Mouse (Mus musculus) lung, postnatal 25 days (tissue): ENCODE measurements around the gene Cript.
"Not testable (repeated sequence)": the region's sequence is repeated elsewhere in the genome, so short reads cannot be mapped to it uniquely, and the experiment has no call there.

Experiments
- DNase-seq: peaks from one replicate; pipeline ENCODE4 v3.0.0; 2022; ENCODE audit warnings: low spot score

Cript gene

DNA sequence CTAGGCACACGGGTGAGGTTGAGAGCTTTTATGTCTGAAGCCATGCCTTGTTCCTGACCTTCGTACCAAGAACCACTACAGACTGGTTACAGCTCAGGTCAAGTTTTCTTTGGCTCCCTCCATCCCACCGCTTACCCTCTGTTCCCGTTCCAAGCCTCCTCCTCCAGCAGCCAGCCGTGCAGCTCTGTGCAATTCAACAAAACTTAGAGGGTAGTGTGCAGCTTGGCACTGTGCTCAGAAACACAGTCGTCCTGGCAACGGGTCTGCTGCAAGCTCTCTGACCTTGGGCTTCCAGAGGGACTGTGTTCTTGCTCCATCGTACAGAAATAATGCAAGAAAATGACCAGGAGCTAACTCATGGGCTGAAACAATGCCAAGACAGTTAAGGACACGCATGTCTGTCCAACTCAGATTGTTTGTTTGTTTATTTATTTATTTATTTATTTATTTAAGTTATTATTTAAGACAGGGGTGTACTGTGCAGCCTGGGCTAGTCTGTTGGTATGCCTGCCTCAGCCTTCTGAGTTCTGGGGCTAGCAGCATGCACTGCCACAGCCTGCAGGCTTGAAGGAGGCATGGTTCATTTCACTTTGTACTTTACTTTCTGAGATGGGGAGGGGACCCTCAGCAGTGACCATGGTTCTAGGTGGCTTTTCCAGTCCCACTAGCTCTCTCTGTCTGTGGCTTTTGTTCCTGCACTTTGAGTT is 25.3 kb downstream of the Cript start:
- DNase-seq = peak; percentile 18

DNA sequence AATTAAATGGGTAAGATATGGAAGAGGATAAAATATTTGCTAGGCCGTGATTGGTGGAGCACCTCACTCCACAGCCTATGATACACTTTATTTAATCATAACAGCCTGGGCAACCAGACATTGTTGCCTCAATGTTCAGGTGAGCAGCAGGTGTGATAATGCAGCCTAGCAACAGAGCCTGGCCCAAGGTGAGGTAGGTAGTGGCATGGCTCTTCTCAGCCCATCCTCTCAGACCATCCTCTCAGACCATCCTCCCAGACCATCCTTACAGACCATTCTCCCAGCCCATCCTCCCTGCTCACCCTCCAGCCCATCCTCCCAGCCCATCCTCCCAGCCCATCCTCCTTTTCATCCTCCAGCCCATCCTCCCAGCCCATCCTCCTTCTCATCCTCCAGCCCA is 26.3 kb downstream of the Cript start:
- DNase-seq = no peak

DNA sequence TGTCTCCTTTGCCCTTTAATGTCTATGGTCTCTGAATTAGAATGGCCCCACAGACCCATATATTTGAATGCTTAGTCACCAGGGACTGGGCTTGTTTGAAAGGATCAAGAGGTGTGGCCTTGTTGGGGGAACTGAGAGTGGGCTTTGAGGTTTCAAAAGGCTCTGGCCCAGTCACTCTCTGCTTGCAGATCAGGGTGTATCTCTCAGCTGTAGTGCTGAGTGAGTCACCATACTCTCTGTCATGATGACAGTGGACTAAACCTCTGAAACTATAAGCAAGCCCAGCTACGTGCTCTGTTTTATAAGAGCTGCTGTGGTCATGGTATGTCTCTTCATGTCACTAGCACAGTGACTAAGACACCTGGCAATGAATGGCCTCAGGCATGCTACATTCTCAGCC is 27.1 kb downstream of the Cript start:
- DNase-seq = no peak

DNA sequence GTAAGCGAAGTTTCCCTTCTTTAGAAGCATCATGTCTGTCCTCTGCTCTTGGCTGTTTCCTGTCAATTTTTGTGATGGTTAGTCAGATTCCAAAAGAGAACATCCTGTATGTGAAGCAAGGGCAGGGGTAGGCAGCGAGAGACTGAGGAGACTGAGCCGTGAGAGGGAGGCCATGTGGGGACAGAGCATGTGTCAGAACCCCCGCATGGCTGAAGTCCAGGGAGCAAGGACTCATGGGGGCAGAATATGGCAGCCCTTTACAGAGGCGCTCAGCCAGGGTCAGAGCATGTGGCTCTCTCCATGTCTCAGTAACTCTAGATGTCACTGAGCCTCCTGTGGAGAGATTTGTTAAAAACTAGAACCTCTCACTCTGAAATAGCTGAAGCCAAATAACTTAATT is 28.6 kb downstream of the Cript start:
- DNase-seq = no peak

DNA sequence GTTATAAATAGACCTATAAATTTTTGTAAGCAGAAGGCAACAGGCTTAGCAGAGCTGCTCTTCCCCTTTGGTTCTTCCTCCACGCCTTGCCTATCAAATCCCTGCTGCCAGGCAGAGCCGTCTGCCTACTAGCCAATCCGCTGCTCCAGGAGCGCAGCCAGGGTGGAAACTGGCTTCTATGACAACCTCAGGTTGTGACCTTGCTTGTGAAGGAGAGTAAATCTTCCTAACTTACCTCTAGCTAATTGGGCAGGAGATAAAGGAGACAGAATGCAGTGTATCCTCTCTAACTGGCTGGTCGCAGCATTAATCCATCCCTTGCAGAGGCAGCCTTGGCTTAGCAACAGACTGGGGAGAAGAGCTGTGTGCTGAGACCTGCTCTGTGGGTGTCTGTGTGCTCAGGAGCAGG is 29.7 kb downstream of the Cript start:
- peak; percentile 7 for DNase-seq

DNA sequence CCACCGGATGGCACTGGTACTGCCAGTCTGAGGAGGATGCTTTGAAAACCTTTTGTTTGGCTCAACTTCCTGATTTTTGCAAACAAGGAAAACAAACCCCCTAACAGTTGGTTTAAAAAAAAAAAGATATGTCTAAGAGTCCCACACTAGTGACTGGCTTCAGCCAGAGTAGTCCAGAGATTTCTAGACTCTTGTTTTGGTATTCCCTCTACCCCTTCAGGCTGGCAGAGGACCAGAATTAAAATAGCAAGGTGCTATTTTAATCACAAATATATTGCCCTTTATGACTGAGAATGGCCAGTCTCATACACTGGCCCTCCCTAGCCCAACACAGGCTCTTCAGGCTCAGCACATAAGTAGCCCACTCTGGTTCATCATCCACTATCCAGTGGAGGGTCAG is 30.3 kb downstream of the Cript start:
- DNase-seq = no peak

DNA sequence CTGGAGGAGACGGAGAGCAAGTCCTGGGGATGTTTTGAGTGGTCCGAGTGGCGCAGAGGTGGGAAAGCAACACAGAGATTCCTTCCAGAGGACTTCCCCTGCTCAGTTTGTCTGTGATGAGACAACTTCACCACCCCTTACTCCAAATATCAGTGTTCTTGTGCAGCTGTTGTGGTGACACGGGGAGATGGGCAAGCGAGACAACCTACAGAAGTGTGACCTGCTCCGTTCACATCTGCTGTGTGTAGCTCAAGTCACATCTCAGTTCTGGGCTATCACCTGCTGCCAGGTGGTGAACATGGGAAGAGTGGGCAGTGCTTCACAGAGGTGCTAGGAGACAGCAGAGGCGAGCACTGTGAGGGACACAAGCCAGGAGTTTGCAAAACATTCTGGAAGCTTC is 31.4 kb downstream of the Cript start:
- DNase-seq = no peak

DNA sequence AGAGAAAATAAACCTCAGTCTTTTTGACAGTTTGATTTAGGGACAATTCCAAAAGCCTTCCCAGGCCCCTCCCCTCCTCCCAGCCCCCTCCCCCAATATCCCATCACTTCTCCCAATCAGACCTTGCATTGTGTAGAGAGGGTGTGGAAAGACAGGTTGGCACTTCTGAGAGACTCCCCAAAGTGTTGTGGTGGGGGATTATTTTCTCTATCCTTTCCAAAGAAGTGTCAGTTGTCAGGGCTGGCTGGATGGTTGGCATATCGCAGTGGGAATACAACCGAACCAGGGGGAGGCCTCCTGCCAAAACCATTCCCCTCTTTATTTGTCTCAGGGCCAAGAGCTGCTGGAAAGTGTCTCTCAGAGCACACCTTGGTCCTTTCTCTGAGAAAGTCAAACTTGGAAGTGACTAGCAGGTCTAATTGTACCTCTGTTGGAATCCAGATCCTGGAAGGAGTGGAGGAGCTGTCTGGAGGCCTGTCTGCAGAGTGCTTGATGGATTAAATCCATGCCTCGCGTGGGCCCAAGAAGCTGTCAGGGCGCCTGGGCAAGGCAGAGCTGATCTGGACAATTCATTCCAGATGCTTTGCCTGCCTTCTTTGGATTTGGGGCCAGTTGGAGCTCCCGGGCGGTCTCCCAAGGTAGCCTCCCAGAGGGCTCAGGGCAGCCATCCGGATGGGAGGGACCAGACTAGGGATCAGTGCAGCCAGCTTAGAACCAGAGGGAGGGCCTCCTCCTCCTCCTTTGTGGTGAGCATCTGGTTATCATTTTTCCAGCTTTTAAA is 32.3 kb downstream of the Cript start:
- peak; percentile 10 for DNase-seq

DNA sequence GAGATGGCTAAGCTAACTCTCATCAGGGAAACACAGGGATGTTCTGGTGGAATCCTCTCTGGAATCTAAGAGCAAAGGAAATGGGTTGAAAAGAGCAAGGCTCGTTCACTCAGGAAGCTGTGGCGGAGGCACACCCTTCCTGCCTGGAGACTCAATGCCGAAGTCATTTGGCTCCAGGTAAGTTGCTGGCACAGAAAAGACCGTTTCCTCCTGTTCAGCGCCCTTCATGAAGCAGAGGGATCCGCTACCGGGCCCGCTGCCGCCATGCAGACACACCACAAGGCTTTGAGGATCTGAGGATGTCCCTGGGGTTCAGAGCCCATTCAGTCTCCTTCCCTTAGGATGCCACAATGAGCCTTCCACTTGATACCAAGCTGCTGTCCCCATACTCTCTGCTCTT is 37.3 kb downstream of the Cript start:
- peak; percentile 16 for DNase-seq

DNA sequence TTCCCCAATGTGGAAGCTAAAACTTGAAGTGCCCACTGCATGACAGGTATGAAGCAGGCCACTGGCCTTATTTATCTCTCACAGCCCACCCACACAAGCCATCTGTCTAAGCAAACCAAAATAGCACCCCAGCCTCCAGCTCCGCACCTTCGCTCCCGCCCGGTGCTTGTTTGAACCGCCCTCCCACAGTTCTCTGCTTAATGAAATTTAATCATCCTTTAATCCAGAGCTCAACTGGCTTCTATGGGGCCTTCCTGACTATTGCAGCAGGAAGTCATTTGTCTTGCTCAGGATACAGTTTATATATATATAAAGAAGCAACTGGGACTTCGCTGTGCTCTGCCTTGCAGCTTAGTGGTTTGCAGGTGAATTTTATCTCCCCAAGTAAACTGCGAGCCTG is 38.1 kb downstream of the Cript start:
- no peak for DNase-seq

DNA sequence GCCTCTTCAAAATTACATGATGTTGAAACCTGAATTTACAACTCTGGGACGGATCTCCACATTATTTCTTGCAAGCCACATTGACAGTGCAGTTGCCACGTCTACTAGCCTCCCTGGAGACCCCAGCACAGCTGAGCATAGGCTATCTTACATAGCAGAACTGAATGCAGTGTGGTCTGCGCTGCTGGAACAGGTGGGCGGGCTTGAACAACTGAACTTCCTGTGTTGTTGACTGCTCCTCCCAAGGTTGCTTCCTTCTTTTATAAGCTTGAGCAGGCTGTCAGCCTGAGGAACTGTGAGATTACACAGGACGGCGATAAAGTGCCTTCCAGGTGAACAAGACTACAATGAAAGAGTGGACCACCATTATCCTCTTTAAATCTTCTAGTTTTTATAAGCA is 38.6 kb downstream of the Cript start:
- peak; percentile 14 for DNase-seq

DNA sequence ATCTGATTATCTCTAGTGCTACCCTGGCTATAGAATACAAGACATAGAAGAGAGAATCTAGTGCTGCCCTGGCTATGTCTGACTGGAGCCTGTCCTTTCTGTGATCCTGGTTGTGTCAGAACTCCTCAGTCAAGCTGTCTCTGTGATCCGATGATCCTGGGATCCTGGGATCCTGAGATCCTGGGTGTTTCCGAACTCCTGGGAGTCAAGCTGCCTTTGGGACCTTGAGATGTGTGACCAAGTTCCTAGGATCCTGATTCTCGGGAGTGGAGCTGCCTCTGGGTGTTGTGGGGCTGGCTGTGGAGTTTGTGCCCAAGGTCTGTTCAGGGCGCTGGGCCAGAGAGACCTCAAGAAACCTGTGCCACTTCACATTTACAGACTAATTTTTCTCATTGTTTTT is 43.6 kb downstream of the Cript start:
- DNase-seq = no peak

DNA sequence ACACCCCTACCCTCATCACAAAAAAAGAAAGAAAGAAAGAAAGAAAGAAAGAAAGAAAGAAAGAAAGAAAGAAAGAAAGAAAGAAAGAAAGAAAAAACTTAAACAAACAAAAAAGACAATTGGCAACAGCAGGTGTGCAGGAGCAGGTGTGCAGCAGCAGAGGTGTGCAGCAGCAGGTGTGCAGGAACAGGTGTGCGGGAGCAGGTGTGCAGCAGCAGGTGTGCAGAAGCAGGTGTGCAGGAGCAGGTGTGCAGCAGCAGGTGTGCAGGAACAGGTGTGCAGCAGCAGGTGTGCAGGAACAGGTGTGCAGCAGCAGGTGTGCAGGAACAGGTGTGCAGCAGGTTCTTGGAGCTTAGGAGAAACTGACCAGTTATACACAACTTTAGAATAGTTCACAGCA is 46.8 kb downstream of the Cript start:
- DNase-seq = not testable (repeated sequence)

DNA sequence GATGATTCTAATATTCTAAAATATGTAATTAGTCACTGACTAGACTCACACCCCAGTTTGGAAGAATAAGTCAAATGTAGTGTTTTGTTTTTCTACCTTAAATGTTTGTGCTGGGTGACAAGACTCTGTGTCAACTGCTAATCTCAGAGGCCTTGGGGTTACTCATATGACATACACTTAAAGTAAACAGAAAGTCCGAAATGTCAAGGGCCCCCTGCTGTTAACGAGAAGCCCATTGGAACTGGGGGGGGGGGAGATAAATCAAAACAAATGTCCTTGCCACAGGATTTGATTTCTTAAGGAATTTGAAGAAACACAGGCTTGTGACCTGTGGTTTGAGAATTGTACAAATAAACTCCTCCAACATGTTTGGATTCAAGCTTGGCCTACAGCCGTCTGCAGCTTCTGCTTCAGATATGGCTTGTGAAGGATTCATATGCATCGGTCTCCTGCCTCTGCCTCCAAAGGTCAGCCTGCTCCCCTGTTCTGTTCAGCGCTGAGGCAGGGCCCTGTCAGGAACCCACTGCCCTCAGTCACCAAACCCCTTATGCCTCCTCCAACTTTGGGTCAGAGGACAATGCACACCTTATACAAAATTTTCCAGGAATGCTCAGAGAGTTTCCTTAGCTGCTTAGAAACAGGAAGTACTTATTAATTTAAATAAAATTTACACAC is 47.6 kb downstream of the Cript start:
- DNase-seq = no peak

DNA sequence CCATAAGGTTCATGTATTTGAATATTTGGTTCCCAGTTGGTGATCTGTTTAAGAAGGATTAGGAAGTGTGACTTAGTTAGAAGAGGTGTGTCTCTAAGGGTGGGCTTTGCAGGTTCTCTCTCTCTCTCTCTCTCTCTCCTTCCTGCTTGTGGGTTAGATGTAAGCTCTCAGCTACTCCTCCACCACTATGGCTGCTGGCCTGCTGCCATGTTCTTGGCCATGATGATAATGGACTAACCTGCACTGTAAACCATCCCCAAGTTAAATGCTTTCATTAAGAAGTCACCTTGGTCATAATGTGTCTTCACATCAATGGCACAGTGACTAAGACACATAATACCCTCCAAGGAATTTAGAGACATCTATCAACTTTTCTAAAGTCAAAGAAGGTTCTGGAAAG is 48.1 kb downstream of the Cript start:
- no peak for DNase-seq

DNA sequence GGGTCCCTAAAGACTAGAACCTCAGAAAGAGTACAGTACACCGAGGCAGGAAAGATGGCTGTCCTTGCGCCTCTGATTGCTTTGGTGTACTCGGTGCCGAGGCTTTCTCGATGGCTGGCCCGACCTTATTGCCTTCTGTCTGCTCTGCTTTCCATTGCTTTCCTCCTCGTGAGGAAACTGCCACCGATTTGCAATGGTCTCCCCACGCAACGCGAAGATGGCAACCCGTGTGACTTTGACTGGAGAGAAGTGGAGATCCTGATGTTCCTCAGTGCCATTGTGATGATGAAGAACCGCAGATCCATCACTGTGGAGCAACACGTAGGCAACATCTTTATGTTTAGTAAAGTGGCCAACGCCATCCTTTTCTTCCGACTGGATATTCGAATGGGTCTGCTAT is 52.9 kb downstream of the Cript start:
- not testable (repeated sequence) for DNase-seq

DNA sequence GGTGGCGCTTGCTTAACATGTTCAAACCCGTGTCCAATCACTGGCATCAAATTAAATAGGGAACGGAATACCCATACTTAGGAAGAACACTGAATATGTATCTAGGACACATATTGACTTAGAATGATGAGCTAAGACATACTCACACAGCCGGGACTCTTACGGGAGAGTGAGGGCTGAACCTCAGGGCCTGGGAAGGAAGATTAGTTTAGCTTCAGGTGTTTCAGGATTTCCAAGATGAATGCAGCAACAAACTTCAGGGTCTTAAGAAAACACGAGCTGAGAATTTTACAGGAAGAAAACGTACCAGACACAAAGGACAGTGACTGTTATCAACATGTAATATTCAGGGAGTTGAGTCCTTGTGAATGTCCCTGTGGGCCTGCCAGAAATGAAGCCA is 55.4 kb downstream of the Cript start:
- no peak for DNase-seq

DNA sequence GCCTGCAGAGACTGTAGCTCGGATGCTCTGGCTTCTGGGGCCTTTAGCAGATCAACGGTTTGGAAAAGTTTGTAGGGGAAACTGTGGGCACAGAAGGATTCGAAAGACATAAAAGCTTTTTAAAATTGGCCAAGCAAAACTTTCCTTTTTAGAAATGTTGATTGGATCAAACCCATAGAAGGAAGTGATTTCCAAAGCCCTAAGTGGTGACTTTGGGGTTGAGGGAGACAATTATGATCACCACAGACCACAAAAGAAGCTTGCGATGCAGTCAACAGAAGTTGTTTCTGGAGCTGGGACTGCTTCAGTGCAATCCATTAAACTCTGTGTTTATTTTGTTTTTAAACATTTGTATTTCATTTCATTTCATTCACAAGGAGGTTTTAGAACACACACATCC is 57.2 kb downstream of the Cript start:
- DNase-seq = no peak

DNA sequence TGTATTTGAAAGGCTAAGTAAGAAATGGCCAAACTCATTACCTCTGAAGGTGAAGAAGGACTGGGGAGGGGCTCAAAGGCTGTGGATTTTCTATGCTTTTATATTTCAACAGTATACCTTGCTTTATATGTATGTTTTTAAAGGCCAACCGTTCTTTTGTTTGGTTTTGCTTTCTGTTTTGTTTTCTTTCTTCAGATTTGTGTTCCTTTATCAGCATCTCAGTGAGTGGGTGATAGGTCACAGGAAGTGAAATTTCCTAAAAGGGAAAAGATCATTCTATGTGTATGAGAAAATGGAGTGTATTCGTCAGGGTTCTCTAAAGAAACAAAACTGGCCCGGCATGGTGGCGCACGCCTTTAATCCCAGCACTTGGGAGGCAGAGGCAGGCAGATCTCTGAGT is 58.3 kb downstream of the Cript start:
- no peak for DNase-seq
